Mouse (Mus musculus) hindbrain, postnatal 0 days (tissue): ENCODE results near the gene Adm2. TPM values are rescaled to one million over a fixed set of nuclear protein-coding genes. Genes with fewer than 3 reads are reported as not detected.

Experiments used
- ATAC-seq: fragments of 200-750 bp; cut with Nextera tagmentation; 2 replicates; pipeline ENCODE4 v1.8.0; 2017; ENCODE audit warnings: mild to moderate bottlenecking, moderate TSS enrichment, moderate library complexity
- DNase-seq: peaks from one replicate; pipeline ENCODE4 v3.0.0-alpha.2; 2015; ENCODE audit warnings: low spot score
- H3K27ac ChIP-seq: fragments of 300-500 bp; sonication (generic); 2 replicates; pipeline ENCODE4 v1.5.1; 2014; ENCODE audit warnings: mild to moderate bottlenecking
- H3K27me3 ChIP-seq: fragments of 300-500 bp; sonication (generic); 2 replicates; pipeline ENCODE4 v1.6.1; 2014; ENCODE audit warnings: low read length, mixed read lengths; ENCODE audit not compliant: insufficient read depth
- H3K36me3 ChIP-seq: fragments of 300-500 bp; sonication (generic); 2 replicates; pipeline ENCODE4 v1.6.1; 2014; ENCODE audit warnings: low read length, mixed read lengths; ENCODE audit not compliant: insufficient read depth
- H3K4me1 ChIP-seq: fragments of 300-500 bp; sonication (generic); 2 replicates; pipeline ENCODE4 v1.6.1; 2014; ENCODE audit warnings: antibody characterized with exemption, low read length, mixed read lengths; ENCODE audit not compliant: insufficient read depth
- H3K4me2 ChIP-seq: fragments of 300-500 bp; sonication (generic); 2 replicates; pipeline ENCODE4 v1.6.1; 2014; ENCODE audit warnings: low read depth, mild to moderate bottlenecking, low read length, moderate library complexity, mixed read lengths
- H3K4me3 ChIP-seq: fragments of 300-500 bp; sonication (generic); 2 replicates; pipeline ENCODE4 v1.5.1; 2014; ENCODE audit warnings: low read length
- H3K9ac ChIP-seq: fragments of 300-500 bp; sonication (generic); replicated peaks from 2 replicates; pipeline ENCODE4 v1.6.1; 2014; ENCODE audit warnings: mild to moderate bottlenecking, low read length, moderate library complexity, mixed read lengths
- H3K9me3 ChIP-seq: fragments of 300-500 bp; sonication (generic); 2 replicates; pipeline ENCODE4 v1.6.1; 2016; ENCODE audit warnings: low read length, mixed read lengths
- CTCF ChIP-seq: IDR thresholded peaks from 2 replicates; pipeline ENCODE4 v1.5.1; 2016; ENCODE audit warnings: antibody characterized with exemption, control low read depth, low read depth
- WGBS: fragments of 180-500 bp; shearing (Covaris S2); extraction: QIAGEN DNeasy Blood & Tissue Kit; methylation state at CpG from one replicate; pipeline ENCODE4 v1.1.7; 2014; 5-methylcytosine and 5-hydroxymethylcytosine counted together
- polyA plus RNA-seq: library from polyadenylated mRNA; unstranded; fragments of >200 nt; fragmentation: Nextera tagmentation; extraction: Ambion mirVana; gene quantifications from 2 replicates; pipeline ENCODE4 v1.2.1, GENCODE M21; 2015
- total RNA-seq: library from RNA; depleted of rRNA; stranded (reverse); fragments of >200 nt; gene quantifications from 2 replicates; pipeline ENCODE4 v1.2.3, GENCODE M21; 2014

Adm2 gene
- total and polyA plus RNA-seq, 2 experiments from 2014 or later = not detected

DNA sequence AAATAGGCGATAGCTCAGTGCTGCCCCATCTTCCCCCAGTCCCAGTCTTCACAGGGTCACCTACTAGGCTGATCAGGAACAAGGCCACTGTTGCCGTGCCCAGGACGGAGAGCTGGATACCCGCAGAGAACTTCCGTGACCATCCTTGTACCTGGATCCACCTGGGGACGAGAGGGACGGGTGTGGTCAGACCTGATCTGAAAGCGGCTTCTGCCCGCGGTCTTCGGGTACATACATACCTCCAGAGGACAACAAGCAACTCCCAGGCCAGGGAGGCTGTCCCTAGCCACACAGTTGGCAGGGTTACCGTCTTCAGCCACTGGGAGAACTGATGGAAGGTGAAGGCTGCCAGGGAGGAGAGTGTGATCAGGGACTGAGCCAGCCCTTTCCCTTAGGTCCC, 30.3 kb downstream of the Adm2 start:
- Histone ChIP-seq H3K9ac (no peak overlapping the region), H3K36me3 (peaks cover 32% of the 10 kb centered on the region), H3K4me3 (no peak overlapping the region), H3K27ac (no peak overlapping the region), H3K9me3 (no peaks in the 10 kb centered on the region), H3K4me2 (no peak overlapping the region), H3K4me1 (peaks cover 14% of the 10 kb centered on the region), H3K27me3 (no peaks in the 10 kb centered on the region)
- ATAC-seq (no peak), DNase-seq (no peak)
- TF ChIP-seq CTCF = no peak
- 96% methylated on average over 12 of the region's 12 CpGs for WGBS

DNA sequence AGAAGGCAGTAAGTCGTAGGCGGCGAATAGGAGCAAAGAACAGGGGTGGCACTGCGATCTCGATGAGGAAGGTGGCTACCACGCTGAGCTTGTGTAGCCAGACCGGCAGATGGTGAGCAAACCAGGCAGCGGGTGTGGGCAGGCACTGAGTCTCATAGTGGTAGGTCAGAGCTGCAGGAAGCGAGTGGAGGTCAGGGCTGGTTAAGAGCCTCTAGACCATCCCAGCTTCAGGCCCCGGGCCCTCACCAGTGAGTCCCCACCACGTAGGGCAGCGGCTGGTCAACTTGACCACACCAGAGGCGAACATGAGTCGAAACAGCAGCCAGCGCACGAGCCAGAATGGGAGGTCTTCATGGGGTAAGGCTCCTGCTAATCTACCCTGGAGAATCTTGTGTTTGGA, 31.3 kb downstream of the Adm2 start:
- ATAC-seq (no peak), DNase-seq (no peak)
- Histone ChIP-seq H3K27me3 (no peaks in the 10 kb centered on the region), H3K9ac (no peak overlapping the region; the same call in 1 of the 2 replicates), H3K27ac (no peak overlapping the region), H3K9me3 (no peaks in the 10 kb centered on the region), H3K4me1 (peaks cover 14% of the 10 kb centered on the region), H3K4me3 (no peak overlapping the region), H3K4me2 (no peak overlapping the region), H3K36me3 (peaks cover 32% of the 10 kb centered on the region)
- WGBS = 96% methylated on average over 16 of the region's 16 CpGs
- TF ChIP-seq CTCF = no peak

DNA sequence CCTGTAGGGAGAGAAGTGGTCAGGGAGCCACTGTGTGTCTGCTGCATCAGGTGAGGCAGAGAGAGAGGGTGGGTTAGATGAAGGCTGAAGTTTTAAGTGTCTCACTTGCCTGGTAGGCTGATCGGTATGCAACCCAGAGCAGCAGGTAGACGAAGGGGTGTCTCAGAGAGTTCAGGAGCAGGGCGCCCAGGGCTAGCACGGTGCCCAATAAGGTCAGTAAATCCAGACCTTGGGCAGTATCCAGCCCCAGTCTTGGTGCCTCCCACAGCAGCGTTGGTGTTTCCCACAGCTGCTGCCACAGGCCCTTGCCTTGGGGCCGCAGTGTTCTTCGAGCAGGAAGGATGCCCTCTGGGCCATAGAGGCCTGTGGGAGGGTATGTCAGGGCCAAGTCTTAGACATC, 31.9 kb downstream of the Adm2 start:
- peak overlapping the region; percentile 87 for H3K4me2 ChIP-seq
- DNase-seq (no peak), ATAC-seq (no peak)
- peaks cover 14% of the 10 kb centered on the region for H3K4me1 ChIP-seq
- no peak overlapping the region for H3K27ac ChIP-seq
- WGBS = 82% methylated on average over 7 of the region's 7 CpGs
- peak overlapping the region; percentile 73 for H3K9ac ChIP-seq
- TF ChIP-seq CTCF = no peak
- H3K9me3 ChIP-seq = no peaks in the 10 kb centered on the region
- peak overlapping the region; percentile 85 for H3K4me3 ChIP-seq
- no peaks in the 10 kb centered on the region for H3K27me3 ChIP-seq
- H3K36me3 ChIP-seq = peaks cover 32% of the 10 kb centered on the region

DNA sequence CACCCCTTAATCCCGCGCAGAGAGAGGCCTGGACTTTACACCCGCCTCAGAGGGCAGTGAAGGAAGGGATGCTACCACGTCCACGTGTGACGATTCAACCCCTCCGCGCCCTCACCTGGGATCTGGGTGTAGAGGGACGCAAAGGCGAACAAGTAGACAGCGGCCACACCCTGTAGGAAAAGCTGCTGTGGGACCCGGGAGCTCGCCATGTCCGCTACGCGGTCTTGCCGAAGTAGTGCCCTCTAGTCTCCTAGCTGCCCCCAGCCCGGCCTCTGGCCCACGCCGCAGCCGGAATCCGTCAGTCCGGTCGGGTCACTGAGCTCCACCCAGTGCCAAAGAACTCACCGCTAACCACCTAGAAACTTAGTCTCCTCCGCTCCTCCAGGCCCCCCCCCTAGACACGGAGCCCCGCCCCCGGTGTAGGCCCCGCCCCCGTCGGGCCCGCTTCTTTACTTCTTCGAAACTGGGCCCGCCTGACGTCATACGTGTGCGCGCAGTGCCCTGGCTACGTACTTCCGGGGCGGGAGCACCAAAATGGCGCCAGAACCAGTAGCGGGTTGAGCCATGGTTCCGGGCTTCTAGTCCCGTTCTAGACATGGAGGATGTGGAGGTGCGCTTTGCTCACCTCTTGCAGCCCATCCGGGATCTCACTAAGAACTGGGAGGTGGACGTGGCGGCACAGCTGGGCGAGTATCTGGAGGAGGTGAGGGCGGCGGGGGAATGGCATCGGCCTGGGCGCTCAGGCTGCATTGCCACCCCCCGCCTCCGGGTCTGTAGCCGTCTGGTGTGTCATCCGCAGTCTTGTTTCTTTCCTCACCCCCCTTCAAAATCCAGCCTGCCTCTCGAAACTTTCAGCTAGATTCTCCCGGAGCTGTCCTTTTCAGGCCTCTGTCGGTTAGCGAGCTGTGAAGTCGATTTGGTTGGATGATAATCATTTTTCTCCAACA, 33.0 kb downstream of the Adm2 start, which contains the start of the genes Lmf2 and Ncaph2:
Gene Lmf2 (minus strand): TSS at position 419 of the 947 bp plus-strand sequence.
Gene Ncaph2 (plus strand): TSS at position 479 of the 947 bp plus-strand sequence.
- TF ChIP-seq CTCF = no peak
- Histone ChIP-seq H3K27me3 (no peaks in the 10 kb centered on the region), H3K4me1 (peaks cover 14% of the 10 kb centered on the region), H3K9me3 (no peaks in the 10 kb centered on the region), H3K9ac (peak within 1 kb of the TSS; percentile 73), H3K4me3 (peak within 1 kb of the TSS; percentile 85), H3K4me2 (peak within 1 kb of the TSS; percentile 87), H3K27ac (peak within 1 kb of the TSS; percentile 89), H3K36me3 (peaks cover 31% of the 10 kb centered on the region)
- under 1% methylated on average over 64 of the region's 64 CpGs for WGBS
- ATAC-seq = peak; percentile 95
- DNase-seq = peak; percentile 98

DNA sequence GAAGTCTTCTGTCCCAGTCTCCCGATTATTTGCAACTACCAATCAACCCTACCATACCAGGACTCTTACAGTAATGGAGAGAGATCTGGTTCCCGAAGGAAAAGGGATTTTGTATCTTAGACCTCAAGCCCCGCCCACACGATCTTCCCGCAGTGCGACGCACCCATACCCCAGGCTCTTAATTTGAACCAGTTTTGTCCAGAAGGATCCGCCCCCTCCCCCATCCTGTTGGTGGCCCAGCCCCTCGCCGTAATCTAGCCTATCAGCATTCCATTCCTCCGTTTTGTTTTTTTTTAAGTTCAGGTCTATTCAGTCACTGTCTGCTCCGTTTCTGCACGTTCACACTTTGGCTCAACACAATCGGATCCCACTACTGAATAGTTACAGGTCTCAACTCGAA, 33.9 kb downstream of the Adm2 start:
- H3K9me3 ChIP-seq = no peaks in the 10 kb centered on the region
- TF ChIP-seq CTCF = no peak
- H3K4me3 ChIP-seq = peak overlapping the region; percentile 85
- H3K9ac ChIP-seq = peak overlapping the region; percentile 73
- WGBS = 1% methylated on average over 15 of the region's 15 CpGs
- H3K4me2 ChIP-seq = peak overlapping the region; percentile 87
- H3K4me1 ChIP-seq = peaks cover 14% of the 10 kb centered on the region
- H3K27ac ChIP-seq = peak overlapping the region; percentile 89
- H3K36me3 ChIP-seq = peaks cover 34% of the 10 kb centered on the region
- peak; percentile 69 for ATAC-seq
- peak; percentile 90 for DNase-seq
- H3K27me3 ChIP-seq = no peaks in the 10 kb centered on the region

DNA sequence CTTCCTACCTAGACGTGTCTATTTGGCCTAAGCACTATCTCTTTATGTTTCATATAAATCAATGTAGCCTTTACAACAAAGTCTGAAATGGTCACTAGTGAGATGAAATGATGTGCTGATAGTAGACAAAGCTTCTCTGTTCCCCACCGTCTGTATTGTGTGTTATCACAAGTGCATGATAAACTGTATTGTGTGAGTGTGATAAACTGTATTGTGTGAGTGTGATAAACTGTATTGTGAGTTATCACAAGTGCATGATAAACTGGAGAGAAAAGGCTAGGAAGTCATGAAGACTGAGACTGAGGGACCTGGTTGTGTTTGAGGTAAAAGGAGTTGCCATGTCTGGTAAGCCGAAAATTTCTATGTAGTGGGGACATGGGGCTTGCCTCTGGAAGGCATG, 36.3 kb downstream of the Adm2 start:
- Histone ChIP-seq H3K4me1 (peaks cover 13% of the 10 kb centered on the region), H3K27ac (no peak overlapping the region), H3K4me3 (no peak overlapping the region), H3K9me3 (no peaks in the 10 kb centered on the region), H3K36me3 (peaks cover 26% of the 10 kb centered on the region), H3K9ac (no peak overlapping the region), H3K4me2 (no peak overlapping the region), H3K27me3 (no peaks in the 10 kb centered on the region)
- no peak for DNase-seq
- no peak for TF ChIP-seq CTCF
- WGBS = 91% methylated on average over 3 of the region's 3 CpGs
- ATAC-seq = no peak

DNA sequence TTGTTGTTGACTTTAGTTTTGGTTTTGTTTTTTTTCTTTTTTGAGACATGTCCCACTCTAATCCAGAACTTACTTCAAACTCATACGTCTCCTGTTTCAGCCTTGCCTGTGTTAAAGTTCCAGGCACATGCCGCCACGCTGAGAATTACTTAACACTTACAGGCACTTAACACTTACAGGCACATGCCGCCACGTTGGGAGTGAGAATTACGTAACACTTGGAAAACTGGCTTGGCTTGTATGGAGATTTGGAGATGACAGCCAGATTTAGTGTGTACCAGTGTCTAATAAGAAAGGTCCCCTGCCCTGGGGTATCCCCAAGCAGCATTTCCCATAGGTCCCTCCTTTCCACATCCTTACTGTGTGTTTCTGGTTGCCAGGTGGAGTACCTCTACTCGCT, 40.5 kb downstream of the Adm2 start:
- H3K4me2 ChIP-seq = no peak overlapping the region
- H3K4me3 ChIP-seq = no peak overlapping the region
- no peaks in the 10 kb centered on the region for H3K27me3 ChIP-seq
- no peak overlapping the region for H3K27ac ChIP-seq
- H3K9ac ChIP-seq = no peak overlapping the region
- H3K36me3 ChIP-seq = peaks cover 68% of the 10 kb centered on the region
- H3K9me3 ChIP-seq = no peaks in the 10 kb centered on the region
- DNase-seq = no peak
- no peaks in the 10 kb centered on the region for H3K4me1 ChIP-seq
- TF ChIP-seq CTCF = no peak
- ATAC-seq = no peak
- WGBS = 94% methylated on average over 7 of the region's 7 CpGs
